Mouse (Mus musculus) bone marrow, adult 2 months (tissue): ENCODE measurements around the gene Rhbg. TPM values are rescaled to one million over a fixed set of nuclear protein-coding genes. Genes with fewer than 3 reads are reported as not detected.

Source experiments
- H3K27ac ChIP-seq: fragments of 200-500 bp; 2 replicates; pipeline ENCODE4 v1.5.1; 2012; ENCODE audit warnings: low read depth, mild to moderate bottlenecking, control low read depth, inconsistent platforms, low read length; ENCODE audit not compliant: control insufficient read depth, poor library complexity, insufficient read depth
- H3K4me1 ChIP-seq: fragments of 200-500 bp; 2 replicates; pipeline ENCODE4 v1.6.1; 2011; ENCODE audit warnings: low read length; ENCODE audit not compliant: control insufficient read depth, insufficient read depth
- H3K4me3 ChIP-seq: fragments of 200-500 bp; replicated peaks from 2 replicates; pipeline ENCODE3; 2011; ENCODE audit warnings: mild to moderate bottlenecking, low read depth, low read length, control low read depth; ENCODE audit not compliant: control insufficient read depth
- CTCF ChIP-seq: fragments of 200-500 bp; IDR thresholded peaks from 2 replicates; pipeline ENCODE4 v1.5.1; 2011; ENCODE audit warnings: low read length, control low read depth; ENCODE audit not compliant: control insufficient read depth, insufficient read depth
- POLR2A ChIP-seq: fragments of 200-500 bp; IDR thresholded peaks from 2 replicates; pipeline ENCODE4 v1.6.1; 2011; ENCODE audit warnings: low read depth, mild to moderate bottlenecking, control low read depth, low read length, borderline replicate concordance; ENCODE audit not compliant: control insufficient read depth
- WGBS: fragments of 180-500 bp; shearing (Covaris S2); methylation state at CpG from one replicate; pipeline ENCODE4 v1.1.7; 2018; 5-methylcytosine and 5-hydroxymethylcytosine counted together
- polyA plus RNA-seq: library from polyadenylated mRNA; stranded (reverse); fragments of >200 nt; gene quantifications from 2 replicates; pipeline ENCODE4 v1.2.4, GENCODE M21; 2011; ENCODE audit warnings: low replicate concordance; ENCODE audit not compliant: missing spikeins, insufficient read depth, insufficient read length

The Rhbg gene
- polyA plus RNA-seq, 1 experiment, result not detected

- 55% methylated on average over 8 of the region's 8 CpGs for WGBS
- TF ChIP-seq CTCF (no peak), POLR2A (no peak)
- no peak overlapping the region for H3K4me3 ChIP-seq
Measured at GRCm38 (mm10) chr3:88234041-88234440, 20.5 kb downstream of the Rhbg start.

GRCm38 (mm10) chr3:88232851-88233649 is 21.5 kb downstream of the Rhbg start:
- Histone ChIP-seq H3K4me3 (no peak overlapping the region), H3K4me1 (no peaks in the 10 kb centered on the region), H3K27ac (no peak overlapping the region)
- WGBS, result 45% methylated on average over 7 of the region's 7 CpGs
- TF ChIP-seq CTCF (no peak), POLR2A (no peak)

More at GRCm38 (mm10) chr3:88234041-88234440, 20.5 kb downstream of the Rhbg start:
- H3K4me1 ChIP-seq, result no peaks in the 10 kb centered on the region
- no peak overlapping the region for H3K27ac ChIP-seq

GRCm38 (mm10) chr3:88232301-88232702 is 22.2 kb downstream of the Rhbg start:
- Histone ChIP-seq H3K4me3 (no peak overlapping the region), H3K27ac (no peak overlapping the region), H3K4me1 (no peaks in the 10 kb centered on the region)
- WGBS, result 1% methylated on average over 7 of the region's 7 CpGs
- TF ChIP-seq CTCF (no peak), POLR2A (no peak)

- TF ChIP-seq POLR2A (no peak), CTCF (no peak)
- H3K27ac ChIP-seq, result no peak overlapping the region
- no peak overlapping the region for H3K4me3 ChIP-seq
- 80% methylated on average over 1 of the region's 1 CpGs for WGBS
- H3K4me1 ChIP-seq, result no peaks in the 10 kb centered on the region
Measured at GRCm38 (mm10) chr3:88231061-88231641, 23.4 kb downstream of the Rhbg start.

GRCm38 (mm10) chr3:88230262-88231047 is 24.1 kb downstream of the Rhbg start:
- no peak overlapping the region for H3K4me3 ChIP-seq
- no peaks in the 10 kb centered on the region for H3K4me1 ChIP-seq
- no peak for TF ChIP-seq CTCF
- no peak for TF ChIP-seq POLR2A
- H3K27ac ChIP-seq, result no peak overlapping the region
- 43% methylated on average over 17 of the region's 17 CpGs for WGBS

GRCm38 (mm10) chr3:88229526-88229925 is 25.0 kb downstream of the Rhbg start:
- H3K4me3 ChIP-seq, result no peak overlapping the region
- H3K4me1 ChIP-seq, result no peaks in the 10 kb centered on the region
- TF ChIP-seq POLR2A (no peak), CTCF (no peak)
- H3K27ac ChIP-seq, result no peak overlapping the region
- 79% methylated on average over 6 of the region's 6 CpGs for WGBS

GRCm38 (mm10) chr3:88228906-88229305 is 25.6 kb downstream of the Rhbg start:
- no peak for TF ChIP-seq POLR2A
- TF ChIP-seq CTCF, result no peak
- 69% methylated on average over 4 of the region's 4 CpGs for WGBS
- H3K4me3 ChIP-seq, result no peak overlapping the region
- no peak overlapping the region for H3K27ac ChIP-seq
- H3K4me1 ChIP-seq, result no peaks in the 10 kb centered on the region

- no peaks in the 10 kb centered on the region for H3K4me1 ChIP-seq
- H3K27ac ChIP-seq, result no peak overlapping the region
- TF ChIP-seq CTCF (no peak), POLR2A (no peak)
- H3K4me3 ChIP-seq, result no peak overlapping the region
- 63% methylated on average over 6 of the region's 6 CpGs for WGBS
Measured at GRCm38 (mm10) chr3:88227976-88228375, 26.5 kb downstream of the Rhbg start.
